Mouse (Mus musculus): Measurements from ENCODE around the gene Rai14.

Rai14 gene

DNA sequence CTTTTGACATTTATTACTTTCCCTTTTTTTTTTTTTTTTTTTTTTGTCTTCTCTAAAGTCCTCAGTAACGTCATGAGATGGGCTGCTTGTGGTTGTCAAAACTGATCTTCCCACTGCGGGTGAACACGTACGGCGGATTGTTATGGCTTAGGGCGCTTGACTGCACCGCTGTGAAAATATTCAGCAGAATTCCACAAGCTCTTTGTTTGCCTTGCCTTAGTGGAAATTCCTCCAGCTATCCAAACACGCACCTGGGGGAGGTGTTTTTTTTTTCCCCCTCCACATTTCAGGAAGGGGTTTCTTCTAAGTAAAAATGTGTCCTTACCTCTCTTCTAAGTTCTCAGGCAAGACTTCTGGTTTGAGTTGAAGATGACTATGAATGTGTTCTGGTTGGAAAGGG is 6.2 kb upstream of the Rai14 start:
- no peak for DNase-seq (ENCODE audit: low spot score in 2 of 2)

GRCm38 (mm10) chr15:10720188-10720587 is 5.8 kb upstream of the Rai14 start:
- no peak for DNase-seq (ENCODE audit: low spot score in 2 of 2)

GRCm38 (mm10) chr15:10719511-10719910 is 5.1 kb upstream of the Rai14 start:
- DNase-seq (ENCODE audit: low spot score in 2 of 2), result no peak

GRCm38 (mm10) chr15:10718763-10719162 is 4.3 kb upstream of the Rai14 start:
- DNase-seq (ENCODE audit: low spot score in 2 of 2), result no peak

DNA sequence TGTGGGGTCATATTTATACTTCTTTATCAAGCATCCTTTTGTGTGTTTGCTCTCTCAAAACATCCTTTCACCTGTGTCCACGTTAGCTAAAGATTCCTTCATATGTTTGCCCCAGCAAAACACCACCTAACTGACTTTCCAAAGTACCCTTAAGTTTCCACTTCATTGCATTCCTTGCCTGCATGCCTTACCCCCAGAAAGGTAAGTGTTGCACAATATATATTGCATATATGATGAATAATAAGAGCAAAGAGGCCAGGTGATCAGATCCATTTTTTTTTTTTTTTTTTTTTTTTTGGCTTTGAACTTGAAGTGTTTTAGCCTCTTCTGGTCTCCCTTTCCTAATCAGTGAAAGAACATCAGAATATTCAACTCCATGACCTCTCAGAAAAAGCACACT is 2.9 kb upstream of the Rai14 start:
- no peak for DNase-seq (ENCODE audit: low spot score in 2 of 2)

DNA sequence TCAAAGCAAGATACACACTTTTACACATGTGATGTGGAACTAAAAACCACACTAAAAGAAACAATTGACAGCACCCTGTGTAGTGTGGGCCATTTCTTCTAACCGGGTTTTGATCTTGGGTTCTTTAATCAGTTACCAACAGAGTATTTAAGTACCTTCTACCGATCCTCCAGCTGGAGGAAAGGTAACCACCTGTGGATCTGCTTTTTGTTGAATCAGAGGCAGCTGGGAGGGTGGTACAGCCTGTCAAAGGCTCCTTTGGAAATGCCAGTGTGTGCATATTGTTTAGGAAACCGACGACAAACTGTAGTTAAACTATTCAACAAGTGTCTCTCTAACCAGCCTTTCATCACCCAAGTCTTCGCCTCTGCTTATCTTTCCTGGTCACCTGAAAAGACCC is 1.5 kb upstream of the Rai14 start:
- no peak for DNase-seq (ENCODE audit: low spot score in 2 of 2)

DNA sequence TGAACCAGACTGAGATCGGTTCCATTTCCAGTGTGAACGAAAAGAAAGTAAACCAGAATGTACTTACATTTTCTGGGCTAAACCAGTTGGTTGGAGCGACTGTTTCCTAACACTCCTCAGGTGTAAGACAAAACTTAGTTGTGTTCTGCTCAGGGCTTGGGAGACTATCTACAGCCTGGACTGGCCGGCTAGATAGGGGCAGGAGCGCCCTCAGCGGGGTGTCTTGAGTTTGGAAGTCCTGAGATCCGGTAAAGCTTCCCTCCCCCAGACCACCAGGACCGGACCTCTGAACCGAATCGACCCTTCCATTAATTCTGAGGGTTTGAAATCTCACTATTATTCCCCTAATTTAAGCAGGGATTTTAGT is 698 bp upstream of the Rai14 start:
- DNase-seq (ENCODE audit: low spot score in 2 of 2), result no peak

DNA sequence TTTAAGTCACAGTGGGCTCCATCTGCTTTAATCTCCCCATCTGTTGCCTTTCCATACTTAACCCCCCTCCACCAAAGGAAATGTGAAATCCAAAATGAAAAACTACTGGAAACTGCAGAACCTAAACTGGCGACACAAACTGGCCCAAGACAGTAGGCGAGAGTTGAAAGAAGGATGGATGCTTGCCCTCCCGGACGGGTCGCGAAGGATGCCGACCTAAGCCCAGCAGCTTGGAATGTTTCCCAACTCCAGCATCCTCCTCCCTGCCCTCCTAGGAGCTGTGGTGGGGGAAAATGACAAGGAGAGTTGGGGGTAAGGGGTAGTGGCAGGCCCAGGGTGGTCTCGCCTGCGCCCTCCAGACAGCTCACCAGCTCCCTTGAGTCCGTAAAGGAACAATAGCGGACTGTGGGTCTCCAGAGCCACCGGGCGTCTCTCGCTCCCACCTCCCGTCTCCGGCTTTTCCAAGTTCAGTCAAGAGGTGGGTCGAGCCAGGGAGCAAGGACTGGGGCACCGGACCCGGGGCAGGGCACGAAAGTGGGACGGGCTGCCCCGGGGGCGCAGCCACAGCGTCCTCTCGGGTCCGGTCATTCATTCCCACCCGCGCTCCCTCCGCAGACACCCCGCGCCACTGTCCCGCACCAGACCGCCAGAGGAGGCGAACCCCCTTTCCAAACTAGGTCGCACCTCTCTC is 653 bp downstream of the Rai14 start:
- no peak for DNase-seq (ENCODE audit: low spot score in 2 of 2)

- DNase-seq (ENCODE audit: low spot score in 2 of 2), result no peak
Observed at GRCm38 (mm10) chr15:10713181-10713625, 1.2 kb downstream of the Rai14 start.

DNA sequence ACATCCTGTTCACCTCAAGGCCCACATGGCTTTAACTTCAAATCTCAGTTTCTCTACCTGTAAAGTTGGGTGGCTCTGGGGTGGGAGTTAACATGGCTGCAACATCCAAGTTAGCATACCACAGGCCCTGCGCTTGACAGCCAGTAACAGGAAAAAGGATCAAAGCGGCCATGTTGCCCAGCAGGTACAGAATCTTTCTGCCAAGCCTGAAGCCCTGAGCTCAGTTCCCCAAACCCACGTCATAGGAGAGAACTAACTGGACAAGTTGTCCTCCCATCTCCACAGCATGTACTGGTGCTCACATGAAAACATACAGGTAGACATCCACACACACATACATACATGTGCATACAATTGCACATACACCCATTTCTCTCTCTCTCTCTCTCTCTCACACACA is 2.1 kb downstream of the Rai14 start:
- DNase-seq (ENCODE audit: low spot score in 2 of 2), result no peak

GRCm38 (mm10) chr15:10711231-10711630 is 3.2 kb downstream of the Rai14 start:
- no peak for DNase-seq (ENCODE audit: low spot score in 2 of 2)

DNA sequence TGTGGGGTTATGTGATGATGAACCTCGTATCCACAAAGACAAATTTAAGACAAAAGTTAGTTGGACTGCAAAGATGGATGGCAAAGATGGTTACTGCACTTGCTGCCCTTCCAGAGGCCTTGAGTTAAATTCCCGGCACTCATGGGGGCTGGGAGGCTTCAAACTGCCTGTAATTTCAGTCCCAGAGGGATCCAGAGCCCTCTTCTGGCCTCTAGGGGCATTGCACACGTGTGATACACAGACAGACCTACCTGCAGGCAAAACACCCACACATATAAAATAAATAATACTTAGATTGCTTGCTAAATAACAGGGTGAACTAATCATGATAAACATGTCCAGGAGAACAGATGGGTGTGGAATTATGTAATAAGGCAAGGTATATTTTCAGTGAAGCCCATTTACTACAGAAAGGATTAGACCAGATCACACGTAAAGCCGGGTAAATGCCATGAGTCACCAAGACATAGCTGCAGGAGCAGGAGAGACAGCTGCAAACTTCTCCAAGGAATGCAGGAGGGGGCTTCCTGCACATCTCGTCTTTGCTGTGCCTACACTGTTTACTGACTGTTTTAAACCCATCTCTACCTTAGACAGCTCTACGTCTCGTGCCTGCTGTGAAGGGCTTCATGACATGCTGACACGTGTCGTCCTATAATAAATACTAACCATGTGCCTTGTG is 5.7 kb downstream of the Rai14 start:
- no peak for DNase-seq (ENCODE audit: low spot score in 2 of 2)

GRCm38 (mm10) chr15:10707109-10707508 is 7.3 kb downstream of the Rai14 start:
- DNase-seq (ENCODE audit: low spot score in 2 of 2), result no peak

- no peak for DNase-seq (ENCODE audit: low spot score in 2 of 2)
Observed at GRCm38 (mm10) chr15:10706414-10706813, 8.0 kb downstream of the Rai14 start.

DNA sequence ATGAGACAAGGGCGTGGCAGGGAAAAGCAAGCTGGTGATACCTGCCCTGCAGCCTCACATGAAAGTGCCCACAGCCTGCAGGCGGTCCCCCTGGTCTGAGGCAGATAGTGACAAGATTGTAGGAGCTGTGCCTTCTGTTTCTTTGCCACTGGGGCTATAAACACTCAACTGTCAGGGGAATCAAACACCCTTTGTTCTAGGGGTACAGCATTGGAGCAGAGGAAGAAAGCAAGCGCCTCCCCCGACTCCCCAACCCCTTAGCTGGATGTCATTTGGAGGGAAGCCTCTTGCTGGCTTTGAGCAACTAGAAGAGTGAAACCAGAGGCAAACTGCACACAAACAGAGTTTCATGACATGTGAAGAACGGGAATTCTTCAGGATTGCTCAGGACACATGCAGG is 8.7 kb downstream of the Rai14 start:
- no peak for DNase-seq (ENCODE audit: low spot score in 2 of 2)

- no peak for DNase-seq (ENCODE audit: low spot score in 2 of 2)
Observed at GRCm38 (mm10) chr15:10704328-10704727, 10.1 kb downstream of the Rai14 start.

DNA sequence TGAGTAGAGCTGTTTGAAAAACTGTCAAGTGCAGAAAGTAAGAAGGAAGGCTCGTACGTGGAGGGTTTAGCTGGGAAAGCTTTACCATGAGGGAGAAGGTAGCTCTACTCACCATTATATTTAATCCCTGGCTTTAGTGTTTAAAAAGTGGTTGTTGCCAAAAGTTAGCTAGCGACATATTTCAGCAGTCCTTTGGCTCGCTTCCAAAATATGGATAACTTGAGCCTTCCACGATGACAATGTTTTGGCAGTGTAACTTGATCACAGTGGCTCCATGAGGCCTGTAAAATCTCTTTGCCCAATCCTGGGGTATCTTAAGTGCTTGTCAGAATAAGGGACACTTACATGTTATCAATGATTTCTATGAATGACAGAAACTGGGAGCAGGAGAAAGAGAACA is 12.9 kb downstream of the Rai14 start:
- DNase-seq (ENCODE audit: low spot score in 2 of 2), result no peak

DNA sequence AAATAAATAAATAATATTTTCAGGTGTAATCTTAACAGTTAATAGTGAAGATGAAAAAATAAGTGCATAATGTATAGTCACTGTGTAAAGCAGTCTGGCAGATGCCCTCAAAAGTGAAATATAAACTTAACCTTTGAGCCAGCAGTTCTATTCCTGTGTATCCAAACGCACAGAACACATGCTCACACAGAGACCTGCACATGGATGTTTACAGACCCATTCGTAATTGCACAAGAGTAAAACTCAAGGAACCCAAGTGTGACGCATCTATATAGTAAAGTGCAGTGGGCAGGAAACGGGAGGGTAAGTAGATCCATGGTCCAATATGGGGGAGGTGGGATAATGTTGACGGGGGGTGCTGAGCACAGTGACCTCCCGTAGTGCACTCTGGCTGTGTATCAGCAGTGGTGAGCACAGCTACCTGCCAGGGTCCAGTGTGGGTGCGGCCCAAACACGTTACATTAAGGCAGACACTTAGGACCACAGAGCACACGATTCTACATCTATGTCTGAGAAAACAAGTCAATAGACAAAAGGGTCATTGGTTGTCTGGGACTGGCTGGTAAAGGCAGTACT is 13.4 kb downstream of the Rai14 start:
- no peak for DNase-seq (ENCODE audit: low spot score in 2 of 2)

DNA sequence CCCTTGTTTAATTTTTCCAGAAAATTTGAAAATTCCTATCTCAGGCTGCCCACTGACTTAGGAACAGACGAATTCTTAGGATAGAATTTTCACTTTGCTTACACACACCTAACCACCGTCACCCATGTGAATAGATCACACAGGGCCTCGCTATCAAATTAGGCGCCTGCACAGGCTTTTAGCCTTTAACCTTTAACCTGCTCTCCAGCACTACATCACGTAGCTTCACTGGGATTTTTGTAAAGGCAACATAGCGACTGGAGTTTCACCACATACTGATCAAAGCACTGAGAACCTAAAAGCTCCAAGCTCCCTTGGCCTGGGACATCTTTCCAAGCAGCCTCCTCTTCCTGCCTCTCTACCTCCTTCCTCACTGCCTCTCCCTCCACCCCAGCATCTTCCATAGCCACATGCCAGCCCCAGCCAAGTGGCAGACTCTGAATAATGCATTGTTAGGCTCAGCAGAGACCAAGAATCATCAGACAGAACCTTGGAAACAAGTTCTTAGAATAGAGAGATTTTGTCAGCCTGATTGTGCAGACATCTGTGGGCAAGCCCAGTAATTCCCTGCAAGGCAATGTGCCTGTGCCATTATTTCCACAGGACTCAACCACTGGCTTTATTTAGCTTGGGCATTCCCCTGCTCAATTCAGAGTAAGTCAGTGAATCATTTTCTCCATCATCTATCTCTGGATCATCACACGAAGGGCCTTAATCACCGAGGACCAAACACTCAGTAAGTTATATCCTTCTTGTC is 17.8 kb downstream of the Rai14 start:
- DNase-seq (ENCODE audit: low spot score in 2 of 2), result no peak

- DNase-seq (ENCODE audit: low spot score in 2 of 2), result no peak
Observed at GRCm38 (mm10) chr15:10692627-10693026, 21.8 kb downstream of the Rai14 start.

GRCm38 (mm10) chr15:10691481-10691880 is 22.9 kb downstream of the Rai14 start:
- DNase-seq (ENCODE audit: low spot score in 2 of 2), result no peak

GRCm38 (mm10) chr15:10690973-10691372 is 23.5 kb downstream of the Rai14 start:
- DNase-seq (ENCODE audit: low spot score in 2 of 2), result no peak

DNA sequence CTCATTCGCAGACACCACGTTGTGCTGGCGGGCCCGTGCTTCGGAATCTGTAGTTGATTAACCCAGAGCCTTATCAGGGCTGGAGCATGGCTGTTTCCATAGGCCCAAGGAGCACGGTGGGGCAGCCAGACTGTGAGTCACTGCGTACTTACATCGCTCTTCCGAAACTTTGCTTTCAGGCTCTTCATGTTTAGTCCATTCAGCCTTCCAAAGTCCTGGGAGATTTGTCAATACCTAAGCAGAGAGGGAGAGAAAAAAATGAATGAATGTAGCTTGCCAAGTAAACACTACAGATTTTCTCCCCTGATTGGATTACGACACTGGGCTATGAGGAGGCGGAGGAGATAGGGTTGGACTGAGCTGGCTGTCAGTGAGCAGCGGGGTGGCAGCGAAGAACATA is 24.2 kb downstream of the Rai14 start:
- DNase-seq (ENCODE audit: low spot score in 2 of 2), result no peak
